Comparison of ENCODE assay signal across 8 mouse cellular contexts in the genomic region with DNA sequence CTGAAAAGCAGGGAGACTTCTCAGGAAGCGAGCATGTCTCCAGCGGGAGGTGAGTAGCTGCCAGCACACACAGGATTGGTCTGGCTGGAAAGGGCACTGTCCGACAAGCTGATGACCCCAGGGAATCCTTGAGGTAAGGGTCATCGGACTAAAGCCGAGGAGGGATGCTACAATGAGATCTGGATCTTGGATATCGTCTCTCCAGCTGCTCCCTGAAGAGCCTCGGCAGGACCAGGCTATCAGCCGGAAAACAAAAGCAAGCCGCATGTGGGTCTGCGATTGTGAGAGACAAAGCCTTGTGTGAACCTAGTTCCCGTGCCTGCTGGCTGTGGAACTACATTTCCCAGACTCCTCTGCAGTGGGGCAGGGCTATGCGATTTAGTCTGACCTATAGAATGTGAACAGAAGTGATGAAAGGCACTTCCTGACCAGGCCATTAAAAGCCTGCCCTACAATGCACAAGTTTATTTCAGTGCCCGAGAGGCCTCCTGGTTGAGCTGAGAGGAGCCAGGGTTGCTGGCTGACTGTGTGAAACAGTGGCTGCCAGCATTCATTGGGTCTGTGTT.
A peak's percentile ranks its signal among the peaks of the same experiment; 100 is the strongest.
DNase-seq lines count a peak whose midpoint lies in the region; ATAC-seq and TF ChIP-seq lines count a peak whose summit lies in the region.

No protein-coding gene starts in this region.

- TF ChIP-seq CTCF in forebrain, postnatal 0 days (IDR thresholded peaks at IDR 0.05; ENCODE audit: low read depth) = no peak

- H3K27me3 ChIP-seq in forebrain, postnatal 0 days (ENCODE audit: insufficient read depth, low read length) = no peaks in the 10 kb centered on the region
- no peaks in the 10 kb centered on the region for H3K27me3 ChIP-seq in intestine, embryonic 14.5 days (replicated peaks; ENCODE audit: control insufficient read depth, insufficient read depth, low read length)

- peaks cover 0 to 5% of the 10 kb centered on the region in 2 experiments; a peak in 1 of 4 replicates for H3K4me1 ChIP-seq in ES-E14 (ENCODE audit: control insufficient read depth in 2 of 2, insufficient read depth in 2 of 2, low read length in 2 of 2, poor library complexity in 1 of 2)
- peaks cover 16% of the 10 kb centered on the region for H3K4me1 ChIP-seq in forebrain, postnatal 0 days (ENCODE audit: insufficient read depth)
- peaks cover 12% of the 10 kb centered on the region for H3K4me1 ChIP-seq in intestine, embryonic 14.5 days (replicated peaks; ENCODE audit: control insufficient read depth, insufficient read depth, low read length)

- H3K9me3 ChIP-seq in ES-E14 (ENCODE audit: control insufficient read depth, insufficient read depth, low read depth, low read length) = no peaks in the 10 kb centered on the region
- no peaks in the 10 kb centered on the region for H3K9me3 ChIP-seq in forebrain, postnatal 0 days (ENCODE audit: low read length)
- H3K9me3 ChIP-seq in intestine, embryonic 14.5 days (ENCODE audit: control insufficient read depth, low read length) = no peaks in the 10 kb centered on the region

- no peak overlapping the region for H3K27ac ChIP-seq in ES-E14 (ENCODE audit: insufficient read depth, low read depth, low read length, poor library complexity, severe bottlenecking)
- peak overlapping the region; percentile 92 for H3K27ac ChIP-seq in forebrain, postnatal 0 days (ENCODE audit: low read depth, low read length)
- H3K27ac ChIP-seq in intestine, embryonic 14.5 days (ENCODE audit: low read depth) = peak overlapping the region; percentile 64; the same call in 1 of the 2 replicates

- peak; percentile 67 for DNase-seq in ES-E14 (ENCODE audit: low read depth, low spot score)
- DNase-seq in cerebellum, adult 11 months = peak; percentile 10
- DNase-seq in forebrain, postnatal 0 days = peak; percentile 90
- peak; percentile 82 for DNase-seq in intestine, embryonic 14.5 days (ENCODE audit: low spot score)
- DNase-seq in left cerebral cortex, postnatal 10 days (ENCODE audit: extremely low spot score in 1 of 2, low spot score in 2 of 2) = peak; percentile 65 to 69
- DNase-seq in right cerebral cortex, postnatal 4 days = peak; percentile 56
- no peak for DNase-seq in adrenal gland, adult 18-20 months (ENCODE audit: low spot score in 2 of 2)

- in situ Hi-C loops in ES-E14 (cut with MboI; ENCODE audit: low sequenced_read_pairs in 2 of 2, unreplicated experiment in 2 of 2) = no loop called here

- peak overlapping the region; percentile 54 for H3K4me2 ChIP-seq in forebrain, postnatal 0 days (ENCODE audit: low read depth)
- peak overlapping the region; percentile 65 for H3K4me2 ChIP-seq in intestine, embryonic 14.5 days (ENCODE audit: low read length)

- ATAC-seq in forebrain, postnatal 0 days = peak; percentile 97
- peak; percentile 94 for ATAC-seq in intestine, embryonic 14.5 days (replicated peaks; ENCODE audit: low FRiP score, low TSS enrichment, low read depth)
- peak; percentile 96 for ATAC-seq in megakaryocyte progenitor cell, adult 5-6 weeks (replicated peaks; ENCODE audit: poor library complexity)

- H3K9ac ChIP-seq in ES-E14 (ENCODE audit: insufficient read depth, low read depth, low read length, poor library complexity, severe bottlenecking) = peak overlapping the region; percentile 63
- peak overlapping the region; percentile 67 for H3K9ac ChIP-seq in forebrain, postnatal 0 days
- peak overlapping the region; percentile 63 for H3K9ac ChIP-seq in intestine, embryonic 14.5 days (ENCODE audit: low read length)

- peak overlapping the region; percentile 6 to 53; a peak in 3 of 4 replicates for H3K4me3 ChIP-seq in ES-E14 (ENCODE audit: insufficient read depth in 1 of 2, low read depth in 1 of 2, low read length in 2 of 2, poor library complexity in 1 of 2, severe bottlenecking in 1 of 2)
- peak overlapping the region; percentile 25 for H3K4me3 ChIP-seq in forebrain, postnatal 0 days (ENCODE audit: low read depth, low read length)
- H3K4me3 ChIP-seq in intestine, embryonic 14.5 days (ENCODE audit: low read depth, low read length) = peak overlapping the region; percentile 34

- intact Hi-C loops in left cerebral cortex, postnatal 10 days (cut with DNase I) = no loop called here

- H3K36me3 ChIP-seq in ES-E14 (ENCODE audit: control insufficient read depth, insufficient read depth, low read length, poor library complexity, severe bottlenecking) = no peaks in the 10 kb centered on the region
- no peaks in the 10 kb centered on the region for H3K36me3 ChIP-seq in forebrain, postnatal 0 days (ENCODE audit: insufficient read depth)
- H3K36me3 ChIP-seq in intestine, embryonic 14.5 days (ENCODE audit: control insufficient read depth, insufficient read depth, low read length) = no peaks in the 10 kb centered on the region

- under 1% methylated on average over 13 of the region's 13 CpGs for WGBS in forebrain, postnatal 0 days
- 1% methylated on average over 13 of the region's 13 CpGs for WGBS in intestine, embryonic 14.5 days

TF ChIP-seq in ES-E14, 5 proteins besides CTCF, POLR2A, EP300 and RAD21:
- 0 out of 2 replicates have a peak, but pooled peaks have one; percentile 37 for TF ChIP-seq MAFK (IDR thresholded peaks at IDR 0.05; ENCODE audit: insufficient read depth, low read depth, low read length)
- peak; percentile 96 for TF ChIP-seq HCFC1 (IDR thresholded peaks at IDR 0.05; ENCODE audit: borderline replicate concordance, insufficient read depth, low read length)
- TF ChIP-seq CHD2 (IDR thresholded peaks at IDR 0.05; ENCODE audit: low read depth, low read length) = no peak
- TF ChIP-seq ZNF384 (IDR thresholded peaks at IDR 0.05; ENCODE audit: low read depth, low read length) = no peak
- no peak for TF ChIP-seq ZC3H11A (IDR thresholded peaks at IDR 0.05; ENCODE audit: borderline replicate concordance, low read depth, low read length)

Comparison
In these comparisons a context has a peak if more than half of its experiments do, and no peak if none do; other contexts are left out.
1. DNase-seq: peak in ES-E14 (single experiment), cerebellum, adult 11 months (single experiment), forebrain, postnatal 0 days (single experiment), intestine, embryonic 14.5 days (single experiment), left cerebral cortex, postnatal 10 days (2 of 2) and right cerebral cortex, postnatal 4 days (single experiment); none in adrenal gland, adult 18-20 months (0 of 2).
2. Peak in every context shown above with its lines, with median percentiles within 50 percentile points of each other: H3K4me3 ChIP-seq, H3K9ac ChIP-seq and ATAC-seq.